In genomic region chr7:144626042-144626441, GRCm38 (mm10) we compare ENCODE assay signal across 16 mouse cellular contexts. TPM values are rescaled to one million over a fixed set of nuclear protein-coding genes. Genes with fewer than 3 reads are reported as not detected.
DNase-seq lines count a peak whose midpoint lies in the region; ATAC-seq and TF ChIP-seq lines count a peak whose summit lies in the region.
"Had no signal": no experiment of that assay in that cellular context is flagged by ENCODE, and none has a peak within 500 bp of the region (broad histone marks: within the 10 kb centered on the region; RNA-seq: fewer than 3 reads in every experiment).

No protein-coding gene starts in this region.

- 93% methylated on average over 2 of the region's 2 CpGs for WGBS in midbrain, embryonic 13.5 days

- H3K27me3 ChIP-seq in midbrain, embryonic 13.5 days, result peaks cover 49% of the 10 kb centered on the region

- H3K4me2 ChIP-seq in midbrain, embryonic 13.5 days (replicated peaks), result no peak overlapping the region
- H3K4me2 ChIP-seq: heart, embryonic 11.5 days; liver, embryonic 13.5 days had no signal

- TF ChIP-seq CTCF in brain, embryonic 14.5 days (IDR thresholded peaks at IDR 0.05; ENCODE audit: borderline replicate concordance, extremely low read depth, insufficient read depth, insufficient read length), result no peak

- H3K36me3 ChIP-seq in midbrain, embryonic 13.5 days, result 0 out of 2 replicates have a peak, but pooled peaks cover 3% of the 10 kb centered on the region
- H3K36me3 ChIP-seq: limb, embryonic 10.5 days; liver, embryonic 13.5 days had no signal

- peaks cover 59% of the 10 kb centered on the region for H3K4me1 ChIP-seq in midbrain, embryonic 13.5 days (replicated peaks)
- H3K4me1 ChIP-seq: liver, embryonic 13.5 days had no signal

- no peak for TF ChIP-seq POLR2A in brain, embryonic 14.5 days (IDR thresholded peaks at IDR 0.05; ENCODE audit: borderline replicate concordance, extremely low read depth, insufficient read depth, insufficient read length, poor library complexity, severe bottlenecking)

- H3K27ac ChIP-seq in midbrain, embryonic 13.5 days, result peak overlapping the region; percentile 85
- H3K27ac ChIP-seq: limb, embryonic 10.5 days; liver, embryonic 13.5 days had no signal

- H3K9ac ChIP-seq in midbrain, embryonic 13.5 days (replicated peaks), result no peak overlapping the region
- H3K9ac ChIP-seq: liver, embryonic 13.5 days had no signal

- no peaks in the 10 kb centered on the region for H3K9me3 ChIP-seq in midbrain, embryonic 13.5 days
- H3K9me3 ChIP-seq: limb, embryonic 10.5 days; liver, embryonic 13.5 days had no signal

- H3K4me3 ChIP-seq in midbrain, embryonic 13.5 days (replicated peaks), result no peak overlapping the region
- H3K4me3 ChIP-seq: limb, embryonic 10.5 days; liver, embryonic 13.5 days had no signal

- peak; percentile 35 to 51 for DNase-seq in cerebellum, postnatal 14 days
- no peak for DNase-seq in cerebellum, postnatal 36 days
- DNase-seq in layer of hippocampus, postnatal 14 days (ENCODE audit: low spot score in 2 of 2), result peak; percentile 21 to 25
- DNase-seq in layer of hippocampus, adult 8-10 months (ENCODE audit: low spot score in 2 of 2), result no peak
- DNase-seq in brain, embryonic 14.5 days (ENCODE audit: low read depth), result peak; percentile 15
- DNase-seq in kidney, postnatal 25 days, result no peak
- no peak for DNase-seq in thymus, postnatal 25 days
- DNase-seq: B cell, adult 2 months; cerebellum, adult 8-10 months; heart, postnatal 36 days; kidney, adult 18-20 months; liver, embryonic 13.5 days; lung, postnatal 36 days had no signal

- ATAC-seq in midbrain, embryonic 13.5 days, result no peak

RNA-seq across cellular contexts. Expression of gene Fadd, which starts 43.8 kb away (rescaled TPM):
- total RNA-seq in layer of hippocampus, postnatal 14 days (2021), result 1 to 10 TPM; 2.5 to 2.9 TPM
- 1 to 10 TPM; 1.9 to 3.4 (median 2.8) TPM for total RNA-seq in layer of hippocampus, adult 8-10 months (2022)
- polyA plus RNA-seq in brain, embryonic 14.5 days (2012; rRNA removed), result 5.9 and 7.1 TPM in 2 replicates
- polyA plus RNA-seq in midbrain, embryonic 13.5 days (2015; fragmentation: Nextera tagmentation; extraction: Ambion mirVana), result 5.3 and 6.0 TPM in 2 replicates

Comparison
In these comparisons a context has a peak if more than half of its experiments do, and no peak if none do; other contexts are left out.
1. DNase-seq: peak in cerebellum, postnatal 14 days (2 of 2), layer of hippocampus, postnatal 14 days (2 of 2) and brain, embryonic 14.5 days (single experiment); none in cerebellum, postnatal 36 days (0 of 2), layer of hippocampus, adult 8-10 months (0 of 2), kidney, postnatal 25 days (0 of 2) and thymus, postnatal 25 days (single experiment).